Mouse (Mus musculus) cerebellum, adult 2 months (tissue): ENCODE data around the gene Slc4a4.

Source experiments
- CTCF ChIP-seq: fragments of 200-500 bp; IDR thresholded peaks from 2 replicates; pipeline ENCODE4 v1.5.1; 2011; ENCODE audit warnings: low read depth, mild to moderate bottlenecking, control low read depth, low read length, moderate library complexity, borderline replicate concordance; ENCODE audit not compliant: insufficient read depth
- POLR2A ChIP-seq: fragments of 200-500 bp; IDR thresholded peaks from 2 replicates; pipeline ENCODE4 v1.6.1; 2011; ENCODE audit warnings: low read length, control low read depth, borderline replicate concordance; ENCODE audit not compliant: insufficient read depth

DNA sequence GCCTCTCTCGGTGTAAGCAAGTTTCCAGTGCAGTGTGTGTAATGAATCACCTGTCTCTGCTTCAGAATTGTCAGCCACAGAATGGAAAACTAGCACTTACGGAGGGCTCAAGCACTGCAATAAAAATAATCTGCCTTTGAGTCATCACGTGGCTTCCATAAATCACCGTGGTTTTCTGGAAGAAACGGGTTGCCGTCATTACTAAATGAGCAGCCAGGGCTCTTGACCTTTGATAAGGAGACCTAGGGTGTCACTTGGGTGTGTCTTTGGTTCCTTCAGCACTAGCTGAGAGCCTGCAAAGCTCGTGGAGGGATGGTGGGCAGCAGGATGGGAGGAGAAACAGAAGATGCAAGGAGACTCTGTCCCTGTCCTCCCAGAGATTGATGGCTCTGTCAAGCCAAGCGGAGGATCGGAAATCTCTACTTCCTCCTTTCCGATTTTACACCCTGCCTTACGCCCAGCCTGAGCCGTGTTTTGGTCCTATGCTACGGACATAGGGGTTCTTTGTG is 260.7 kb downstream of the Slc4a4 start:
- TF ChIP-seq POLR2A (no peak), CTCF (no peak)
